Mouse (Mus musculus) cerebellum, postnatal 36 days (tissue): Measurements from ENCODE around the gene Gm5414.
A peak's percentile ranks its signal among the peaks of the same experiment; 100 is the strongest.

Source experiments
- DNase-seq, 2 experiments: peaks; one replicate each; pipeline ENCODE4 v3.0.0; 2021 to 2022; ENCODE audit warnings: mixed read lengths in 2 of 2

The Gm5414 gene

DNA sequence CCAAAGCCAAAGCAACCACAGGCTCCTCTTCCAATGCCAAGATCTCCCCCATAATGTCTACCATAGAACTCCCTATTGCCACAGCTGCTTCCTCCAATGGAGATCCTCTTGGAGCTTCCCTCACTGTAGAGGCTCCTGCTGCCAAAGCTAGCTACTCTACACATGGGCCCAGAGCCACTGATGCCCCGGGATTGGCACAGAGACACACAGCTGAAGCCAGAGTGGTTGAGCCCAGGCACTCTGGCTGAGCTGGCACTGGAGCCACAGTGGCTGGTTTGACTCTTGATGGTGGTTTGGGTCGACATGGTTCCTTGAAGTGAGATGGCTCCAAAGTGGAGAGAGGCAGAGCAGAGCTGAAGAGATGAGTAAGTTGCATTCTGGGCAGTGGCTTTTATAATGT lies at the start of gene Gm5414:
TSS of gene Gm5414 (minus strand) at position 305 of the 400 bp plus-strand sequence.
- no peak for DNase-seq

DNA sequence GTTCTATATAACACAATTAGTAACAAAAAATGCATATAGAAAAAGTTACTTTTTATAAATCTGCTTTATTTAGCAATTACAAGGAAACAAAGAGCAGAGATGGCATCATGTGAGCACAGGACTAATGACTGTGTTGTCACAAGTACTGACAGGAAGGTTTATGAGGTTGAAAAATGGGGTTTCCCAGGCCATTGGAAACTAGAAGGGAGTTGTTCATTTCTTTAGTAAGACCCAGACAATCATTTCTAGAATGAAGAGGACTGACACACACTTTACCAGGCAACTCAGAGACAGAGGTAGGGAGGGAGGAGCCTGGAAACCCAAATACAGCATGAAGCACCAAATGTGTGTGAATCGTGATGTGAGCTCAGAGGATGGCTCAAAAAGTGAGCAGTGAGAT lies 48.0 kb upstream of the Gm5414 start:
- DNase-seq, result no peak

DNA sequence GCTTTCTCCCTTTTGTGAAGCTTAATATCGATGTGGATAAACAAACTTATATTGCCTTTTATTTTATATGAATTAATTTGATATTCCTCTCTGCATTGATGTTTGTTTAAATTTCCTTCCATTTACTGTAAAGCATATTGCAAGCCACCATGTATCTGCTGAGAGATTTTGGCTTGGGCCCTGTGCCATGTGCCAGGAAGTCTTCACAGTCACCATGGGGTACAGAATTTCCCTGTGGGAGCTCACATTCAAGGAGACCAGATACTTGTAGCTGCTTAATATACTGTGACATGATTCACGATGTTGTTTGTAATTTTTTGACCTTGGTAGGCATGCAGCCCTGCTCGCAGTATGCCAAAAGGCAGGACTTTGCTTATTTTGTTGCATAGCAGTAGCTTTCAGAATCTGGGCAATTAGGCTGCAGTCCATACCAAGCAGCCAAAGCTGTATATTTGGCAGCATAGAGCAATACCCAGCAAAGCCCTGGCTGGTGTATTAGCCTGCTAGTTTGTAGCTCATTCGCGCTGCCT lies 24.8 kb upstream of the Gm5414 start:
- peak; percentile 34 to 41 for DNase-seq

DNA sequence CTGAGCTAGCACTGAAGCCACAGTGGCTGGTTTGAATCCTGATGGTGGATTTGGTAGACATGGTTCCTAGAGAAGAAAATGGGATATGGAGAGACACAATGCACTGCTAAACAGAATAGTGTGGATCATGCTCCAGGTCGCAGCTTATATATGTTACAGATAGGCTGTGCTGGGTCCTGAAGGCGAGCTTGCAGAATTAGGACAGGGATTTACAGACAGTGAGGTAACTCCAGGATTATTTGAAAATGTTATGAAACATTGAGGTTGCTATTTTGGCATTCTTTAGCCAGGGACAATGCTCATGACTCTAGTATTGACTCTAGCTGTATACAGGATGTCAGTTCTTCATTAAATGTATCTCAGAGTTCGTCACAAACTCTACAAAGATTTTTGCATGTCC lies 19.3 kb upstream of the Gm5414 start, which contains the start of gene Gm5478:
TSS of gene Gm5478 (minus strand) at position 101 of the 400 bp plus-strand sequence.
- no peak for DNase-seq

DNA sequence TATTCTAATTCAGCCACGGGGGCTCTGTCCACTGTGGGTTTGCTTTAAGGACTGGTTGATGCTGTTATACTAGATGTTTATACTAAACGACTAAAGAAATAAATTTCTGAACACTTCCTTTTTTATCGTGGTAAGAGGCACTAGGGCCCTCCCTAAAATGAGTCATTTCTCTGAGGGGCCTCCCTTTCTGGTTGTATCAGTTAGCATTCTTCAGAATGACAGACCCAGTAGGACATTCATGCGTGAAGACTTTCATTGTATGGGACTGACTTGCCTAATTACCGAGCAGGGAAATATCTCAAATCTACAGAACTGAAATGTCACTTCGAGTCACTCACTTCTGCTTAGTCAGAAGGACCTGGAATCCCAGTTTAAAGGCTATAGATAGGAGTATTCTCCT lies 28.9 kb downstream of the Gm5414 start:
- DNase-seq, result no peak

DNA sequence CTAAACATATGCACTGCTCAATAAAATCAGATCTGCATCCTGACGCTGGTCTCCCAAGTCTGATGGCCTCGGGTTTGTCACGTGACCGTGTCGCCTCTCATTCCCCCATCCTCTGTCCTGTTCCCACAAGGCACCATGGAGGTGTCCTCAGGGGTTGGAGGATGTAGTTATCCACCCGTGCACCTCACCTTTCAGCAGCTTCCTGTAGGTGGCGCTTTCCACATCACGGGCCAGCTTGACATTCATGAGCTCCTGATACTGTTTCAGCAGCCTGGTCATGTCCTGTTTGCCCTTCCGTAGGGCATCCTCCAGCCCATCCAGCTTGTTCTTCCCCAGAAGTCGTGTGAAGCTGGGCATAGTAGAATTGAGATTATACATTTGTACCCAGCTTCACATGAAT lies 39.8 kb downstream of the Gm5414 start:
- no peak for DNase-seq

GRCm38 (mm10) chr15:101584456-101584855 lies 43.5 kb downstream of the Gm5414 start:
- no peak for DNase-seq

GRCm38 (mm10) chr15:101583211-101583965 lies 44.6 kb downstream of the Gm5414 start:
- DNase-seq, result no peak

DNA sequence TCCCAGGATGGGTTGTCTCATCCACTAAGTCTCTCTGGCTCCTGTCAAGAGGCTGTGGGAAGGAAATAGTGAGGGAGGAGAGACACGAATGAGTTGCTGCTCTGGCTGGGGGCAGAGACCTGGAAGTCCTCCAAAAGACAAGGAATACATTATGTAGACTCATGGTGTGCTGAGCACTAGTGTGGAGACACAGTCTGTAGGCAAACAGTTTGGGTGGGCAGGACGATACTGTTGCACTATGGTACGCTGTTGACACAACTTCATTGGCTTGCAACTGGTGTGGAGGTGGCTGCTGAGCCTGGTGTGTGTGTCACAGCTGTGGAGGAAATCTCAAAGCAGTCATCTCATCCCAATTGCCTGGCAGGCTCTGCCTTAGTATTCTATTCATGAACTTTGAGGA lies 46.3 kb downstream of the Gm5414 start:
- no peak for DNase-seq

DNA sequence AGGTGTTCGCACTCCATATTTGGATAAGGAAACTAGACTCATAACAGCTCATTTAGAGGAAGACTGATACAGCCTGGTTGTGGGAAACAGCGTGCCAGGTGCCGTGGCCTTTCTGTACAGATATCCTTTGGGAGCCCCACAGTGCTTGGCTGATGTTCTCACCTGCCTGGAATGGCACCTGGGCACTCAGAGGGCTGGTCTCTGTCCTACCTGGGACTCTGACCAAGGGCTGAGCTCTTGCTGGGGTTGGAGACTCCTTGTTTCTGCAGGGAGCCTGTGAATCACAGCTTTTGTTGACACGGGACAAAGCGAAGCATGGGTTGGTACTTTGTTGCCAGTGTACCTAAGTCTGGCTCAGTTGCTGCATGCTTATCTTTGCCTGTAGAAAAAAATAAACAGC lies 52.5 kb downstream of the Gm5414 start:
- no peak for DNase-seq
